Comparison of ENCODE assay signal across 8 mouse cellular contexts in genomic region chrX:48284386-48285005, GRCm38 (mm10). TPM values are rescaled to one million over a fixed set of nuclear protein-coding genes. Genes with fewer than 3 reads are reported as not detected.
DNase-seq lines count a peak whose midpoint lies in the region; ATAC-seq and TF ChIP-seq lines count a peak whose summit lies in the region.

No protein-coding gene starts in this region.

- H3K4me2 ChIP-seq in forebrain, postnatal 0 days (ENCODE audit: low read depth): peak overlapping the region; percentile 61
- H3K4me2 ChIP-seq in hindbrain, embryonic 12.5 days (replicated peaks): peak overlapping the region; percentile 51

- peak overlapping the region; percentile 99 for H3K4me3 ChIP-seq in cerebellum, adult 2 months (replicated peaks; ENCODE audit: insufficient read depth, low read depth, low read length)
- peak overlapping the region; percentile 50 for H3K4me3 ChIP-seq in forebrain, postnatal 0 days (ENCODE audit: low read depth, low read length)
- peak overlapping the region; percentile 43 for H3K4me3 ChIP-seq in hindbrain, embryonic 12.5 days

- no peaks in the 10 kb centered on the region for H3K27me3 ChIP-seq in cerebellum, adult 2 months (ENCODE audit: control insufficient read depth, insufficient read depth, low read length)
- H3K27me3 ChIP-seq in forebrain, postnatal 0 days (ENCODE audit: insufficient read depth, low read length): no peaks in the 10 kb centered on the region
- peaks cover 14% of the 10 kb centered on the region; the same call in 1 of the 2 replicates for H3K27me3 ChIP-seq in hindbrain, embryonic 12.5 days

- peak overlapping the region; percentile 64 for H3K9ac ChIP-seq in forebrain, postnatal 0 days
- peak overlapping the region; percentile 63 for H3K9ac ChIP-seq in hindbrain, embryonic 12.5 days

- H3K9me3 ChIP-seq in forebrain, postnatal 0 days (ENCODE audit: low read length): no peaks in the 10 kb centered on the region
- H3K9me3 ChIP-seq in hindbrain, embryonic 12.5 days (replicated peaks): no peaks in the 10 kb centered on the region

- no peaks in the 10 kb centered on the region for H3K4me1 ChIP-seq in cerebellum, adult 2 months (ENCODE audit: control insufficient read depth, insufficient read depth, low read length)
- H3K4me1 ChIP-seq in forebrain, postnatal 0 days (ENCODE audit: insufficient read depth): no peaks in the 10 kb centered on the region
- no peaks in the 10 kb centered on the region for H3K4me1 ChIP-seq in hindbrain, embryonic 12.5 days

- DNase-seq in MEL-GATA-1-ER (ENCODE audit: extremely low read depth, low read depth): peak; percentile 72
- DNase-seq in cerebellum, adult 2 months: peak in 1 of 2 experiments; percentile 92
- peak; percentile 84 for DNase-seq in forebrain, postnatal 0 days
- DNase-seq in layer of hippocampus, postnatal 25 days (ENCODE audit: extremely low spot score in 1 of 2, low spot score in 1 of 2): peak; percentile 25 to 31
- DNase-seq in lung, postnatal 10 days: peak; percentile 92
- DNase-seq in retina, embryonic 14.5 days (ENCODE audit: low spot score): peak; percentile 84
- peak; percentile 8 to 78 for DNase-seq in urinary bladder, adult 18-20 months (ENCODE audit: low spot score in 2 of 2)

- under 1% methylated on average over 20 of the region's 37 CpGs for WGBS in cerebellum, adult 2 months
- WGBS in forebrain, postnatal 0 days: 23% methylated on average over 36 of the region's 37 CpGs
- WGBS in hindbrain, embryonic 12.5 days: 19% methylated on average over 34 of the region's 37 CpGs

- H3K36me3 ChIP-seq in forebrain, postnatal 0 days (ENCODE audit: insufficient read depth): no peaks in the 10 kb centered on the region
- 0 out of 2 replicates have a peak, but pooled peaks cover under 1% of the 10 kb centered on the region for H3K36me3 ChIP-seq in hindbrain, embryonic 12.5 days

- no peak for TF ChIP-seq CTCF in cerebellum, adult 2 months (IDR thresholded peaks at IDR 0.05; ENCODE audit: borderline replicate concordance, insufficient read depth, low read depth, low read length)
- no peak for TF ChIP-seq CTCF in forebrain, postnatal 0 days (IDR thresholded peaks at IDR 0.05; ENCODE audit: low read depth)

- ATAC-seq in forebrain, postnatal 0 days: peak; percentile 86
- peak; percentile 88 for ATAC-seq in hindbrain, embryonic 12.5 days (ENCODE audit: low FRiP score)

- H3K27ac ChIP-seq in cerebellum, adult 2 months (ENCODE audit: insufficient read depth, low read length): peak overlapping the region; percentile 72
- peak overlapping the region; percentile 80 for H3K27ac ChIP-seq in forebrain, postnatal 0 days (ENCODE audit: low read depth, low read length)
- H3K27ac ChIP-seq in hindbrain, embryonic 12.5 days: peak overlapping the region; percentile 92

- peak; percentile 9; the same call in 1 of the 2 replicates for TF ChIP-seq POLR2A in cerebellum, adult 2 months (IDR thresholded peaks at IDR 0.05; ENCODE audit: borderline replicate concordance, insufficient read depth, low read length)

RNA-seq across cellular contexts. Expression of gene Utp14a, which starts 27.8 kb away (rescaled TPM):
- polyA plus RNA-seq in cerebellum, adult 2 months (2012; rRNA removed): 14.0 and 14.4 TPM in 2 replicates
- total RNA-seq in forebrain, postnatal 0 days (2014; rRNA removed): 17.0 and 25.0 TPM in 2 replicates
- 13.4 and 13.8 TPM in 2 replicates for polyA plus RNA-seq in forebrain, postnatal 0 days (2015; fragmentation: Nextera tagmentation; extraction: Ambion mirVana)
- polyA plus RNA-seq in hindbrain, embryonic 12.5 days (2016; fragmentation: Nextera tagmentation; extraction: Ambion mirVana): 18.7 and 19.7 TPM in 2 replicates
- 10 to 100 TPM; 16.1 to 18.8 TPM for total RNA-seq in layer of hippocampus, postnatal 25 days (2021)

RNA-seq across cellular contexts. Expression of gene Bcorl1, which starts 56.7 kb away (rescaled TPM):
- 6.7 and 7.7 TPM in 2 replicates for polyA plus RNA-seq in cerebellum, adult 2 months (2012; rRNA removed)
- total RNA-seq in forebrain, postnatal 0 days (2014; rRNA removed): 8.5 and 13.8 TPM in 2 replicates
- polyA plus RNA-seq in forebrain, postnatal 0 days (2015; fragmentation: Nextera tagmentation; extraction: Ambion mirVana): 3.8 and 4.6 TPM in 2 replicates
- 8.0 and 9.5 TPM in 2 replicates for polyA plus RNA-seq in hindbrain, embryonic 12.5 days (2016; fragmentation: Nextera tagmentation; extraction: Ambion mirVana)
- total RNA-seq in layer of hippocampus, postnatal 25 days (2021): 10 to 100 TPM; 15.2 to 19.3 TPM

Comparison
In these comparisons a context has a peak if more than half of its experiments do, and no peak if none do; other contexts are left out.
1. H3K4me3 ChIP-seq: peak in every context shown above with its lines; median percentile 99 in cerebellum, adult 2 months; 50 in forebrain, postnatal 0 days; 43 in hindbrain, embryonic 12.5 days.